Mouse (Mus musculus): ENCODE measurements at regions not wholly inside any gene's neighbourhood (a gene's known extent, or its start where the extent isn't known, plus 50 kb on each side); places are given as distances from the start of the nearest gene placed in this dataset.

- TF ChIP-seq POLR2A (IDR thresholded peaks at IDR 0.05; ENCODE audit: low read depth, low read length): no peak
- TF ChIP-seq CTCF (IDR thresholded peaks at IDR 0.05; ENCODE audit: borderline replicate concordance, insufficient read depth, low read length): no peak
Observed at GRCm38 (mm10) chr3:102648450-102648849, 85.9 kb upstream of the Tspan2 start.
